Mouse (Mus musculus): ENCODE data around the gene Pycard. TPM values are rescaled to one million over a fixed set of nuclear protein-coding genes. Genes with fewer than 3 reads are reported as not detected.

The Pycard gene
- total RNA-seq, 2 experiments from 2014 or later: 9.0 to 10.5 TPM

GRCm38 (mm10) chr7:128004150-128004486, 10.5 kb upstream of the Pycard start:
- no peak for DNase-seq

- peak; percentile 75 to 82 for DNase-seq
Measured at GRCm38 (mm10) chr7:128003688-128004087, 10.0 kb upstream of the Pycard start, which contains the start of gene Trim72. Gene Trim72, plus strand, starts transcription at chr7:128003949.

GRCm38 (mm10) chr7:128003098-128003497, 9.4 kb upstream of the Pycard start:
- DNase-seq: no peak

GRCm38 (mm10) chr7:128000068-128000950, 6.6 kb upstream of the Pycard start:
- DNase-seq: peak in 1 of 2 experiments; percentile 31

- no peak for DNase-seq
Measured at GRCm38 (mm10) chr7:127999436-127999835, 5.8 kb upstream of the Pycard start.

- no peak for DNase-seq
Measured at GRCm38 (mm10) chr7:127992488-127993340, 953 bp downstream of the Pycard start.

GRCm38 (mm10) chr7:127991643-127992487, 1.8 kb downstream of the Pycard start:
- peak; percentile 65 to 85 for DNase-seq

- DNase-seq: no peak
Measured at GRCm38 (mm10) chr7:127988904-127989303, 4.8 kb downstream of the Pycard start.

GRCm38 (mm10) chr7:127980606-127981005, 13.1 kb downstream of the Pycard start:
- no peak for DNase-seq

- no peak for DNase-seq
Measured at GRCm38 (mm10) chr7:127978856-127979255, 14.8 kb downstream of the Pycard start.

- peak; percentile 48 to 53 for DNase-seq
Measured at GRCm38 (mm10) chr7:127974413-127974930, 19.2 kb downstream of the Pycard start.

GRCm38 (mm10) chr7:127967922-127968828, 25.5 kb downstream of the Pycard start:
- peak; percentile 89 to 91 for DNase-seq

- DNase-seq: peak; percentile 95 to 97
Measured at GRCm38 (mm10) chr7:127967004-127967921, 26.4 kb downstream of the Pycard start, which contains the start of gene Fus. Gene Fus, plus strand, starts transcription at chr7:127967457.

GRCm38 (mm10) chr7:127966371-127966918, 27.2 kb downstream of the Pycard start:
- peak in 1 of 2 experiments; percentile 29 for DNase-seq

- no peak for DNase-seq
Measured at GRCm38 (mm10) chr7:127959364-127959763, 34.3 kb downstream of the Pycard start.

- no peak for DNase-seq
Measured at GRCm38 (mm10) chr7:127952864-127953581, 40.6 kb downstream of the Pycard start.

- no peak for DNase-seq
Measured at GRCm38 (mm10) chr7:127946470-127947023, 47.1 kb downstream of the Pycard start, which contains the start of gene Prss36. Gene Prss36, minus strand, starts transcription at chr7:127946725.

- DNase-seq: peak; percentile 38 to 42
Measured at GRCm38 (mm10) chr7:127944614-127945013, 49.1 kb downstream of the Pycard start.

All from heart, adult 18-20 months (tissue).